Mouse (Mus musculus): ENCODE measurements around the gene AI182371. TPM values are rescaled to one million over a fixed set of nuclear protein-coding genes. Genes with fewer than 3 reads are reported as not detected.

Gene AI182371
- polyA plus RNA-seq, 1 experiment from 2014 or later = 0.18 TPM

GRCm38 (mm10) chr2:35063333-35064030 is 37.9 kb downstream of the AI182371 start:
- WGBS = 89% methylated on average over 6 of the region's 6 CpGs
- ATAC-seq (replicated peaks; ENCODE audit: low FRiP score, low TSS enrichment, low read depth) (no peak), DNase-seq (ENCODE audit: low spot score) (no peak)
- Histone ChIP-seq H3K36me3 (ENCODE audit: control insufficient read depth, insufficient read depth, low read length) (no peaks in the 10 kb centered on the region), H3K9ac (ENCODE audit: low read length) (no peak overlapping the region), H3K4me1 (replicated peaks; ENCODE audit: control insufficient read depth, insufficient read depth, low read length) (no peaks in the 10 kb centered on the region), H3K27ac (ENCODE audit: low read depth) (no peak overlapping the region), H3K4me2 (ENCODE audit: low read length) (no peak overlapping the region), H3K27me3 (replicated peaks; ENCODE audit: control insufficient read depth, insufficient read depth, low read length) (no peaks in the 10 kb centered on the region), H3K4me3 (ENCODE audit: low read depth, low read length) (no peak overlapping the region), H3K9me3 (ENCODE audit: control insufficient read depth, low read length) (no peaks in the 10 kb centered on the region)

- Histone ChIP-seq H3K4me2 (ENCODE audit: low read length) (no peak within 1 kb of the TSS), H3K4me1 (replicated peaks; ENCODE audit: control insufficient read depth, insufficient read depth, low read length) (no peaks in the 10 kb centered on the region), H3K9me3 (ENCODE audit: control insufficient read depth, low read length) (no peaks in the 10 kb centered on the region), H3K36me3 (ENCODE audit: control insufficient read depth, insufficient read depth, low read length) (no peaks in the 10 kb centered on the region), H3K4me3 (ENCODE audit: low read depth, low read length) (no peak within 1 kb of the TSS), H3K27me3 (replicated peaks; ENCODE audit: control insufficient read depth, insufficient read depth, low read length) (no peaks in the 10 kb centered on the region), H3K27ac (ENCODE audit: low read depth) (no peak within 1 kb of the TSS), H3K9ac (ENCODE audit: low read length) (no peak within 1 kb of the TSS)
- 79% methylated on average over 5 of the region's 5 CpGs for WGBS
- DNase-seq (ENCODE audit: low spot score) (no peak), ATAC-seq (replicated peaks; ENCODE audit: low FRiP score, low TSS enrichment, low read depth) (no peak)
These were observed 40.0 kb downstream of the AI182371 start, which contains the start of gene Hc for GRCm38 (mm10) chr2:35061338-35061737. Gene Hc (minus strand): TSS chr2:35061438.

DNA sequence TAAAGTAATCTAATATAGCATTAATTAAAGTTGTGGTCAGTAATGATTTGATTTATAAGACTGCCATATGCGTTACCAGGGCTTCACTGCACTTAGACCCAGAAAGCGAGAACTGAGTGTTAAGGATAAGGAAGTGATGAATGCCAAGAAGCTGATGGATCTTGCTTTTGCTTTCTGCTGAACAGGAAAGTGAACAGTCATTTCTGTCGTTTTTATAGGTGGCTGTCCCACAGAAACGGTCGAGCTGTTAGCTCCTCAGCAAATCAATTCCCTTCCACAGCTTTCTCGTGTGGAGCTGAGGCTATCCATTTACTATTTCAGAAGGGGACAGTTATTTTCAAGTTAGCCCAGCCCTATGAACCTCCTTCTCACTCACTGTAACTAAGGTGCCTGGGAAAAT is 40.4 kb downstream of the AI182371 start:
- ATAC-seq (replicated peaks; ENCODE audit: low FRiP score, low TSS enrichment, low read depth) (no peak), DNase-seq (ENCODE audit: low spot score) (no peak)
- H3K9me3 ChIP-seq (ENCODE audit: control insufficient read depth, low read length) = no peaks in the 10 kb centered on the region
- WGBS = 53% methylated on average over 6 of the region's 6 CpGs
- no peaks in the 10 kb centered on the region for H3K27me3 ChIP-seq (replicated peaks; ENCODE audit: control insufficient read depth, insufficient read depth, low read length)
- no peak overlapping the region for H3K4me3 ChIP-seq (ENCODE audit: low read depth, low read length)
- H3K9ac ChIP-seq (ENCODE audit: low read length) = no peak overlapping the region
- H3K36me3 ChIP-seq (ENCODE audit: control insufficient read depth, insufficient read depth, low read length) = no peaks in the 10 kb centered on the region
- H3K4me1 ChIP-seq (replicated peaks; ENCODE audit: control insufficient read depth, insufficient read depth, low read length) = no peaks in the 10 kb centered on the region
- H3K27ac ChIP-seq (ENCODE audit: low read depth) = no peak overlapping the region
- H3K4me2 ChIP-seq (ENCODE audit: low read length) = no peak overlapping the region

DNA sequence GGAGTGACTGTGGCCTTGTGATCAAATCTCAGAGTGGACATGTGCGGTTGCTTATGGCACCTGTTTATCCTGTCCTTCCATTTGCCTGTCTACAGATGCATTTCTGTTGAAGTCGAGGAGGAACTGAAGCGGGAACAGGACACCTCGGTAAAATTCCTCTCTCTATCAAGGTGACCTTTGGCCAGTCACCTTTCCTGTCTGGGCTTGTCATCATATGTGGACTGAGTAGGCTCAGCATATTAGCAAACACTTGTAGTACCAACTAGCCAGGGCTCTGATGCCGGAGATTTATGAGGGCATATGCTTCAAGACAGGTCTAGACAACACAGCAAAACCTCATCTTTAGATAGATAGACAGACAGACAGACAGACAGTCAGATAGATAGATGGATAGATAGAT is 41.1 kb downstream of the AI182371 start:
- WGBS = 76% methylated on average over 5 of the region's 5 CpGs
- Histone ChIP-seq H3K4me2 (ENCODE audit: low read length) (no peak overlapping the region), H3K27ac (ENCODE audit: low read depth) (no peak overlapping the region), H3K27me3 (replicated peaks; ENCODE audit: control insufficient read depth, insufficient read depth, low read length) (no peaks in the 10 kb centered on the region), H3K4me1 (replicated peaks; ENCODE audit: control insufficient read depth, insufficient read depth, low read length) (no peaks in the 10 kb centered on the region), H3K36me3 (ENCODE audit: control insufficient read depth, insufficient read depth, low read length) (no peaks in the 10 kb centered on the region), H3K4me3 (ENCODE audit: low read depth, low read length) (no peak overlapping the region), H3K9me3 (ENCODE audit: control insufficient read depth, low read length) (no peaks in the 10 kb centered on the region), H3K9ac (ENCODE audit: low read length) (no peak overlapping the region)
- DNase-seq (ENCODE audit: low spot score) = no peak
- no peak for ATAC-seq (replicated peaks; ENCODE audit: low FRiP score, low TSS enrichment, low read depth)

GRCm38 (mm10) chr2:35058325-35058724 is 43.0 kb downstream of the AI182371 start:
- WGBS = 89% methylated on average over 2 of the region's 2 CpGs
- ATAC-seq (replicated peaks; ENCODE audit: low FRiP score, low TSS enrichment, low read depth) (no peak), DNase-seq (ENCODE audit: low spot score) (no peak)
- Histone ChIP-seq H3K27ac (ENCODE audit: low read depth) (no peak overlapping the region), H3K4me1 (replicated peaks; ENCODE audit: control insufficient read depth, insufficient read depth, low read length) (no peaks in the 10 kb centered on the region), H3K4me3 (ENCODE audit: low read depth, low read length) (no peak overlapping the region), H3K36me3 (ENCODE audit: control insufficient read depth, insufficient read depth, low read length) (no peaks in the 10 kb centered on the region), H3K9ac (ENCODE audit: low read length) (no peak overlapping the region), H3K9me3 (ENCODE audit: control insufficient read depth, low read length) (no peaks in the 10 kb centered on the region), H3K27me3 (replicated peaks; ENCODE audit: control insufficient read depth, insufficient read depth, low read length) (no peaks in the 10 kb centered on the region), H3K4me2 (ENCODE audit: low read length) (no peak overlapping the region)

- no peak overlapping the region for H3K4me2 ChIP-seq (ENCODE audit: low read length)
- H3K4me1 ChIP-seq (replicated peaks; ENCODE audit: control insufficient read depth, insufficient read depth, low read length) = no peaks in the 10 kb centered on the region
- H3K27me3 ChIP-seq (replicated peaks; ENCODE audit: control insufficient read depth, insufficient read depth, low read length) = no peaks in the 10 kb centered on the region
- H3K9me3 ChIP-seq (ENCODE audit: control insufficient read depth, low read length) = no peaks in the 10 kb centered on the region
- 86% methylated on average over 11 of the region's 11 CpGs for WGBS
- ATAC-seq (replicated peaks; ENCODE audit: low FRiP score, low TSS enrichment, low read depth) = no peak
- no peak overlapping the region for H3K27ac ChIP-seq (ENCODE audit: low read depth)
- DNase-seq (ENCODE audit: low spot score) = no peak
- H3K9ac ChIP-seq (ENCODE audit: low read length) = no peak overlapping the region
- no peaks in the 10 kb centered on the region for H3K36me3 ChIP-seq (ENCODE audit: control insufficient read depth, insufficient read depth, low read length)
- no peak overlapping the region for H3K4me3 ChIP-seq (ENCODE audit: low read depth, low read length)
These were observed 44.1 kb downstream of the AI182371 start for GRCm38 (mm10) chr2:35057243-35057642.

- H3K9ac ChIP-seq (ENCODE audit: low read length) = no peak overlapping the region
- ATAC-seq (replicated peaks; ENCODE audit: low FRiP score, low TSS enrichment, low read depth) = no peak
- no peak overlapping the region for H3K4me2 ChIP-seq (ENCODE audit: low read length)
- no peaks in the 10 kb centered on the region for H3K4me1 ChIP-seq (replicated peaks; ENCODE audit: control insufficient read depth, insufficient read depth, low read length)
- no peak overlapping the region for H3K4me3 ChIP-seq (ENCODE audit: low read depth, low read length)
- no peaks in the 10 kb centered on the region for H3K9me3 ChIP-seq (ENCODE audit: control insufficient read depth, low read length)
- no peak for DNase-seq (ENCODE audit: low spot score)
- no peak overlapping the region for H3K27ac ChIP-seq (ENCODE audit: low read depth)
- whole genome bisulfite sequencing = 39% methylated on average over 5 of the region's 5 CpGs
- H3K36me3 ChIP-seq (ENCODE audit: control insufficient read depth, insufficient read depth, low read length) = no peaks in the 10 kb centered on the region
- no peaks in the 10 kb centered on the region for H3K27me3 ChIP-seq (replicated peaks; ENCODE audit: control insufficient read depth, insufficient read depth, low read length)
These were observed 52.5 kb downstream of the AI182371 start for GRCm38 (mm10) chr2:35048851-35049250.

DNA sequence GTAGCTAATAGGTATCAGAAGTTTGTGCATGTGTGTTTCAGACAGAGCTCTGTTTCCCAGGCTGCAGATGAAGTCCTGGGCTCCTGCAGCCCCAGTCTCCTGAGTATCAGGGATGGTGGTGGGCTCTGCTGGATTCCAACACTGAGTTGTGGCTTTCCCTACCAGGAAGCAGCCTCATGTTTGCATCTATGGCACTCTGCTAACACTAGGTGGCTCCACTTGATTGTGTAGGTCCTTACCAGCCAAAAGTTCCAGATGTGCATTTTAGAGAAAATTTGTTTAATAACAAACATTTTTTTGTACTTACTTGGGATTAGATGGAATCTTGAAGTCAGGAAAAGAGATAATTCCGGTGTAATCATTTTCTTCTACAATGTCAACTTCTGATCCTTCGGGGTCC is 56.4 kb downstream of the AI182371 start:
- H3K9me3 ChIP-seq (ENCODE audit: control insufficient read depth, low read length) = no peaks in the 10 kb centered on the region
- H3K4me1 ChIP-seq (replicated peaks; ENCODE audit: control insufficient read depth, insufficient read depth, low read length) = no peaks in the 10 kb centered on the region
- ATAC-seq (replicated peaks; ENCODE audit: low FRiP score, low TSS enrichment, low read depth) = no peak
- H3K27me3 ChIP-seq (replicated peaks; ENCODE audit: control insufficient read depth, insufficient read depth, low read length) = no peaks in the 10 kb centered on the region
- H3K27ac ChIP-seq (ENCODE audit: low read depth) = no peak overlapping the region
- no peak overlapping the region for H3K4me2 ChIP-seq (ENCODE audit: low read length)
- H3K9ac ChIP-seq (ENCODE audit: low read length) = no peak overlapping the region
- H3K36me3 ChIP-seq (ENCODE audit: control insufficient read depth, insufficient read depth, low read length) = no peaks in the 10 kb centered on the region
- WGBS = 73% methylated on average over 2 of the region's 2 CpGs
- no peak overlapping the region for H3K4me3 ChIP-seq (ENCODE audit: low read depth, low read length)
- no peak for DNase-seq (ENCODE audit: low spot score)
